Mouse (Mus musculus) embryo, embryonic 9.5 days (tissue): ENCODE measurements at regions not wholly inside any gene's neighbourhood (a gene's known extent, or its start where the extent isn't known, plus 50 kb on each side); places are given as distances from the start of the nearest gene placed in this dataset.

Source experiments
- DNase-seq: peaks from one replicate; pipeline ENCODE4 v3.0.0-alpha.2; 2017; ENCODE audit errors: extremely low spot score

GRCm38 (mm10) chr6:49893113-49893512, 70.6 kb downstream of the Npy start:
- no peak for DNase-seq

GRCm38 (mm10) chr6:49899146-49899545, 76.6 kb downstream of the Npy start:
- DNase-seq, result no peak

GRCm38 (mm10) chr6:49901512-49901911, 79.0 kb downstream of the Npy start:
- DNase-seq, result no peak

- DNase-seq, result peak; percentile 1
These were observed 81.5 kb downstream of the Npy start for GRCm38 (mm10) chr6:49904001-49904400.

GRCm38 (mm10) chr6:49906456-49906855, 83.9 kb downstream of the Npy start:
- DNase-seq, result no peak

GRCm38 (mm10) chr6:49919089-49919812, 96.7 kb downstream of the Npy start:
- DNase-seq, result peak; percentile 8

GRCm38 (mm10) chr6:49919813-49920170, 97.3 kb downstream of the Npy start:
- DNase-seq, result no peak

- no peak for DNase-seq
These were observed 101.8 kb downstream of the Npy start for GRCm38 (mm10) chr6:49924296-49924695.

- no peak for DNase-seq
These were observed 105.6 kb downstream of the Npy start for GRCm38 (mm10) chr6:49928075-49928474.

- DNase-seq, result peak; percentile 9
These were observed 107.6 kb downstream of the Npy start for GRCm38 (mm10) chr6:49930104-49930503.

GRCm38 (mm10) chr6:49943087-49943486, 120.6 kb downstream of the Npy start:
- no peak for DNase-seq

GRCm38 (mm10) chr6:49958891-49959290, 136.4 kb downstream of the Npy start:
- DNase-seq, result no peak

- DNase-seq, result no peak
These were observed 138.7 kb downstream of the Npy start for GRCm38 (mm10) chr6:49961166-49961565.

- DNase-seq, result no peak
These were observed 143.5 kb downstream of the Npy start for GRCm38 (mm10) chr6:49965944-49966545.

- DNase-seq, result no peak
These were observed 143.5 kb upstream of the Mpp6 start for GRCm38 (mm10) chr6:49966555-49966954.

GRCm38 (mm10) chr6:49973258-49973865, 136.7 kb upstream of the Mpp6 start:
- no peak for DNase-seq

- no peak for DNase-seq
These were observed 132.3 kb upstream of the Mpp6 start for GRCm38 (mm10) chr6:49977783-49978182.

- DNase-seq, result no peak
These were observed 126.3 kb upstream of the Mpp6 start for GRCm38 (mm10) chr6:49983740-49984139.

GRCm38 (mm10) chr6:49985127-49985526, 124.9 kb upstream of the Mpp6 start:
- no peak for DNase-seq

- no peak for DNase-seq
These were observed 122.9 kb upstream of the Mpp6 start for GRCm38 (mm10) chr6:49987141-49987540.

- no peak for DNase-seq
These were observed 122.4 kb upstream of the Mpp6 start for GRCm38 (mm10) chr6:49987541-49988210.
